Mouse (Mus musculus): Measurements from ENCODE around the gene Vcan. TPM values are rescaled to one million over a fixed set of nuclear protein-coding genes. Genes with fewer than 3 reads are reported as not detected.
"Not testable (repeated sequence)": the region's sequence is repeated elsewhere in the genome, so short reads cannot be mapped to it uniquely, and the experiment has no call there.

Gene Vcan
- total RNA-seq (2021), result 10 to 100 TPM; 15.7 to 16.8 TPM
- long read RNA-seq, experiment 1, partial matches to known transcripts, result 2 of 3 reads
- long read RNA-seq, experiment 1, other reads (novel, unspliced or antisense), result 1 of 3 reads
- long read RNA-seq, experiment 2, partial matches to known transcripts, result 1 of 1 reads
- long read RNA-seq, experiment 2, other reads (novel, unspliced or antisense), result 0 of 1 reads

DNA sequence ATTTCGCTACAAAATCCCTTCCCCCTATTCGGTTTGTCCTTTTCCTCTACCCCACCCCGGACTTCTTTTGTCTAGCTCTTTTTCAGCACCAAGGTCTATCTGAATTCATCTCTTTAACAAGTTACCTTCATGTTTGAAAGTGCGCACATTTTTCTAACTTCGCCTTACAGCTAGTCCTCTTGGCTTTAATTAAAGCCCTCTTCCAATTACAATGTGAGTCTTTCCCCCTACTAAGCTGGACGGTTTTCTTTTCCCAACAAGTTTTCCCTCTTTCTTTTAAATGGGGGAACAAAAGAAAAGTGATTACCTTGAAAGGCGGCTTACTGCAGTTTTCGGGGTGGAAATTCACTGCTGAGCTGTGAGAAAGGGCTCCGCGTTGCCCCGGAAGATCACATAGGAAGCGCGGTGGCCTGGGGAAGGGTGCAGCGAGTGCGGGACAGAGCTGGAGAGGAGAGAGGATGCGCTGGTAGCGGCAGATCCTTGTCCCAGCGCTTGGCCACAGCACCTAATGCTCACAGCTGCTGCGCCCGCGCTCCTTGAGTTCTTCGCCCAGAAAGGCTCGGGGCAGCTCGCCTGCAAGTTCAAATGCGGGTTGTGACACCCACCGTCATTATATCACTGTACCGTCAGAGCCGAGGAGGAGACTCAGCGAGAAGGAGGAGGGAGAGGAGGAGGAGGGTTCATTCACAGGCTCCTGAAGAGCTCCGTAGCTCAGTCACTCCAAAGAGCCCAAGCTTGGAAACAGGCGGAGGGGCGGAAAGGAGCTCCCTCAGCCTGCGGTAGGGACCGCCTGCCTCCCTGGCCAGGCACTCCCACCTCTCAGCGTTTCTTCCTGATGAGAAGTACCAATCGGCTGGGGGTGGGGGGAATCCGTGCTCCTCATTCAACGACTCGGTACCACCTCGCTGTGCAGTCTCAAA lies at the start of gene Vcan:
Gene Vcan (minus strand): TSS at position 744 of the 920 bp plus-strand sequence.
- no peak within 1 kb of the TSS for H3K27ac ChIP-seq
- TF ChIP-seq CTCF (conservative IDR thresholded peaks at IDR 0.05), result no peak
- peak in 1 of 2 experiments; percentile 10 for DNase-seq (ENCODE audit: low spot score in 2 of 2)
- H3K4me3 ChIP-seq, result peak within 1 kb of the TSS; percentile 66

- Histone ChIP-seq H3K27ac (no peak overlapping the region), H3K4me3 (no peak overlapping the region)
- TF ChIP-seq CTCF (conservative IDR thresholded peaks at IDR 0.05), result no peak
- no peak for DNase-seq (ENCODE audit: low spot score in 2 of 2)
Observed at GRCm38 (mm10) chr13:89791475-89791874, 49.2 kb upstream of the Vcan start.

- TF ChIP-seq CTCF (conservative IDR thresholded peaks at IDR 0.05), result no peak
- no peak overlapping the region for H3K27ac ChIP-seq
- H3K4me3 ChIP-seq, result no peak overlapping the region
- DNase-seq (ENCODE audit: low spot score in 2 of 2), result no peak
Observed at GRCm38 (mm10) chr13:89782886-89783285, 40.6 kb upstream of the Vcan start.

GRCm38 (mm10) chr13:89780276-89780675 lies 38.0 kb upstream of the Vcan start:
- TF ChIP-seq CTCF (conservative IDR thresholded peaks at IDR 0.05), result no peak
- H3K27ac ChIP-seq, result no peak overlapping the region
- DNase-seq (ENCODE audit: low spot score in 2 of 2), result no peak
- H3K4me3 ChIP-seq, result no peak overlapping the region

GRCm38 (mm10) chr13:89779208-89779911 lies 37.1 kb upstream of the Vcan start:
- peak; percentile 56 to 74 for DNase-seq (ENCODE audit: low spot score in 2 of 2)
- TF ChIP-seq CTCF (conservative IDR thresholded peaks at IDR 0.05), result peak; percentile 83

GRCm38 (mm10) chr13:89777764-89778163 lies 35.5 kb upstream of the Vcan start:
- no peak for TF ChIP-seq CTCF (conservative IDR thresholded peaks at IDR 0.05)
- no peak overlapping the region for H3K4me3 ChIP-seq
- H3K27ac ChIP-seq, result no peak overlapping the region
- DNase-seq (ENCODE audit: low spot score in 2 of 2), result no peak

More at GRCm38 (mm10) chr13:89779208-89779911, 37.1 kb upstream of the Vcan start:
- Histone ChIP-seq H3K4me3 (no peak overlapping the region), H3K27ac (no peak overlapping the region)

DNA sequence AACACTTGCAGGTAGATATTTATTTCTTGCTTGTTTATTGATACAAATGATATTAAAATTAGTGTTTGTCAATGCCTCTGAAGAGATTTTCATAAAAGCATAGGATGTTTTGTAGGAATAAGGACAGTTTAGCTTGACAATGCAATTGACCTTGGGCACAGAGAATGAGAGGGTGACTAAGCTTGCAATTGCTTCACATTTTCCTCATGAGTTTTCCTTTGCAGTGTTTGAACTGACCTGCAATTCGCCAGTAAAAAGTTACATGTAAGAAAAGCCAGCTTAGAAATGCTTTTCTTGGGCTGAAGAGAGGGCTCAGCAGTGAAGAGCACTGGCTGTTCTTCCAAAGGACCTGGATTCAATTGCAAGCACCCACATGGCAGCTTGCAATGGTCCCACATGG lies 34.8 kb upstream of the Vcan start:
- DNase-seq (ENCODE audit: low spot score in 2 of 2), result no peak
- Histone ChIP-seq H3K27ac (no peak overlapping the region), H3K4me3 (no peak overlapping the region)
- no peak for TF ChIP-seq CTCF (conservative IDR thresholded peaks at IDR 0.05)

- H3K4me3 ChIP-seq, result no peak overlapping the region
- DNase-seq (ENCODE audit: low spot score in 2 of 2), result no peak
- TF ChIP-seq CTCF (conservative IDR thresholded peaks at IDR 0.05), result no peak
- no peak overlapping the region for H3K27ac ChIP-seq
Observed at GRCm38 (mm10) chr13:89766551-89766950, 24.2 kb upstream of the Vcan start.

DNA sequence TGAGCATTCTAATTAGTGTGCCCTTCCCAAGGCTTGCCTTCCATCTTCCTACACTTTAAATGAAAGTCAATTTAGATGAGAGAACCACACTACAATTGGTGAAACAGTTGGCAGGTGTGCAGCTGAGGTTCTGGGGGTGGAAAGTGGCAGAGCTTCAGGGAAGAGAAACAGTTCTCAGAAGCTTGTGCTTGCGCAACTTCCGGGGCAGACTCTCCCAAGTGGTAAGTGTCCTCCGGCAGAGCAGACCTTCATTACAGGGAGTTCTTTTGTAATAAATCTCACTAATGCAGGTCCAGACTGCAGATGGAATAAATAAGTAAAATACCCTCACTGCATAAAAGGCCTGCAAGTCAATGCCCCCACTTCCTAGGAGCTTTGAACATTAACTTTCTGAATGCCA lies 23.7 kb upstream of the Vcan start:
- TF ChIP-seq CTCF (conservative IDR thresholded peaks at IDR 0.05), result no peak
- no peak overlapping the region for H3K27ac ChIP-seq
- no peak overlapping the region for H3K4me3 ChIP-seq
- no peak for DNase-seq (ENCODE audit: low spot score in 2 of 2)

DNA sequence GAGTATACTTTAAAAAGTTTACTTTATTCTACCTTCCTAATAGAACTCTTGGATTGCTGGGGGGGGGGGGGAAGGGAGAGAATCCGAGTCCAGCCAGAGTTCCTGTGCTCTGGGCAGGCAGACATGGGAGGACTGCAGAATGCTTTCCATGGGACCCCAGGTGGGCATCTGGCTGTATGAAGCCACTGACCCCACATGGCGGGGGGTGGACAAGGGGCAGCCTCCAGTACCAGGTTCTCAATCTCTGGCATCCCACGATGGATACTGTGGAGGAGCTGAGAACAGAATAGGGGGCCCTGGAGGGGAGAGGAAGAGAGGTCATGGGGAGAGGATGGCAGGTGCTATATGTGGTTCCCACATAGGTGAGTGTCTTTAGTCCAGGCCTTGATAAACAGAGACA lies 20.0 kb upstream of the Vcan start:
- H3K27ac ChIP-seq, result no peak overlapping the region
- TF ChIP-seq CTCF (conservative IDR thresholded peaks at IDR 0.05), result no peak
- H3K4me3 ChIP-seq, result no peak overlapping the region
- no peak for DNase-seq (ENCODE audit: low spot score in 2 of 2)

GRCm38 (mm10) chr13:89756347-89756746 lies 14.0 kb upstream of the Vcan start:
- no peak overlapping the region for H3K27ac ChIP-seq
- H3K4me3 ChIP-seq, result no peak overlapping the region
- DNase-seq (ENCODE audit: low spot score in 2 of 2), result no peak
- no peak for TF ChIP-seq CTCF (conservative IDR thresholded peaks at IDR 0.05)

GRCm38 (mm10) chr13:89750562-89750961 lies 8.3 kb upstream of the Vcan start:
- not testable (repeated sequence) for DNase-seq (ENCODE audit: low spot score in 2 of 2); H3K4me3 ChIP-seq; H3K27ac ChIP-seq

DNA sequence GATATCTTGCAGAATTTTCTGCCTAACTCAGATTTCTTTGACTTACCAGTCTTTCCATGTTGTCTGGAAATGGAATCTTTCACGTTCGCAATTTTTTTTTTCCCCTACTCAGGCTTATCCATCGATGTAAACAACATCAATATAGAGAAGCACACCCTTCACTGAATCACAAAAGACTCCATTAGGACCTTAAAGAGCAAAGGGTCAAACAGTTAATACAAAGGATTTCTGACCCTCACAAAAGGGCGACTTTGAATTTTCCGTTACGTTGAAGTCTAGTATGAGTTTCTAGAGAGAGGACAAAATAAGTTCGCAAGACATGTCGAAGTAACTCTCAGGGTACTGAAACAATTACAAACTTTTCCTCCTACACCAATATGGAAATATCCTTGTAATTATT lies 892 bp upstream of the Vcan start:
- H3K27ac ChIP-seq, result no peak overlapping the region
- TF ChIP-seq CTCF (conservative IDR thresholded peaks at IDR 0.05), result no peak
- H3K4me3 ChIP-seq, result no peak overlapping the region
- DNase-seq (ENCODE audit: low spot score in 2 of 2), result no peak

All from layer of hippocampus, adult 2 months (tissue).